Mouse (Mus musculus) lung, adult 2 months (tissue): Measurements from ENCODE around the gene Katnb1.

ENCODE experiments used
- CTCF ChIP-seq: fragments of 200-500 bp; IDR thresholded peaks from 2 replicates; pipeline ENCODE4 v1.5.1; 2011; ENCODE audit warnings: mild to moderate bottlenecking, low read length, control low read depth; ENCODE audit not compliant: insufficient read depth
- POLR2A ChIP-seq: fragments of 200-500 bp; IDR thresholded peaks from 2 replicates; pipeline ENCODE4 v1.6.1; 2011; ENCODE audit warnings: low read depth, mild to moderate bottlenecking, control low read depth, low read length, borderline replicate concordance; ENCODE audit errors: extremely low read depth

- TF ChIP-seq CTCF: 0 out of 2 replicates have a peak, but pooled peaks have one; percentile 23
- no peak for TF ChIP-seq POLR2A
Measured at GRCm38 (mm10) chr8:95123455-95123854, 42.5 kb downstream of the Katnb1 start.
